In the genomic region with DNA sequence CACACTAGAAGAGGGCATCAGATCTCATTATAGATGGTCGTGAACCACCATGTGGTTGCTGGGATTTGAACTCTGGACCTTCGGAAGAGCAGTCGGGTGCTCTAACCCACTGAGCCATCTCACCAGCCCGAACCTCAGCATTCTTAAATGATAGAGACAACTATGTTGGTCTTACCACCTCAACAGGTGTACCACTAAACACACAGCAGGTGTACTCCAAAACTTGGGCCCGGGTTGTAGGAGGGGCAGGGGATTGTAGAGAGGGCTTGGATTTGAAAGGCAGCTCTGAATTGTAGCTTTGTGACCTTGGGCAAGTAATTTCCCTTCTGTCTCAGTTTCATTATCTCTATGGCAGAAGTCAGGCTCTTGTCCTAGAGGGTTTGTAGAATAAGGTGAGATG, we compare ENCODE assay signal across 7 mouse cellular contexts. TPM values are rescaled to one million over a fixed set of nuclear protein-coding genes. Genes with fewer than 3 reads are reported as not detected.
DNase-seq lines count a peak whose midpoint lies in the region; ATAC-seq and TF ChIP-seq lines count a peak whose summit lies in the region.
"Not testable (repeated sequence)": the region's sequence is repeated elsewhere in the genome, so short reads cannot be mapped to it uniquely, and the experiment has no call there.

No protein-coding gene starts in this region.

- not testable (repeated sequence) for H3K27me3 ChIP-seq in CH12.LX (replicated peaks); heart, adult 2 months (ENCODE audit: control insufficient read depth, insufficient read depth, low read length); liver, embryonic 13.5 days; spleen, adult 2 months (ENCODE audit: control insufficient read depth, insufficient read depth, low read length)

- dilution Hi-C loops in CH12.LX (cut with MboI; ENCODE audit: extremely low pct_ligation_motif_present, extremely low pct_unique_long_range_greater_than_20kb, low sequenced_read_pairs): not testable (repeated sequence)

- TF ChIP-seq EP300 in CH12.LX (IDR thresholded peaks at IDR 0.05; ENCODE audit: low read length); heart, adult 2 months (IDR thresholded peaks at IDR 0.05; ENCODE audit: insufficient read depth, low read depth, low read length): not testable (repeated sequence)

- not testable (repeated sequence) for TF ChIP-seq RAD21 in CH12.LX (IDR thresholded peaks at IDR 0.05; ENCODE audit: low read depth, low read length)

- H3K4me1 ChIP-seq in CH12.LX (ENCODE audit: control insufficient read depth in 1 of 2, insufficient read depth in 2 of 2): peaks cover 6 to 47% of the 10 kb centered on the region in 2 experiments
- peaks cover 25% of the 10 kb centered on the region for H3K4me1 ChIP-seq in brown adipose tissue, adult 24 weeks (ENCODE audit: control insufficient read depth, insufficient read depth, insufficient read length, low read length)
- peaks cover 18% of the 10 kb centered on the region for H3K4me1 ChIP-seq in heart, adult 2 months (ENCODE audit: control insufficient read depth, insufficient read depth, low read length)
- H3K4me1 ChIP-seq in liver, embryonic 13.5 days (replicated peaks): peaks cover 65% of the 10 kb centered on the region
- H3K4me1 ChIP-seq in spleen, adult 2 months (ENCODE audit: control insufficient read depth, insufficient read depth, insufficient read length): peaks cover 20% of the 10 kb centered on the region

- peak overlapping the region in 2 of 3 experiments; percentile 12 to 46 for H3K4me3 ChIP-seq in CH12.LX (replicated peaks in 1 of 3; ENCODE audit: low read depth in 2 of 3, low read length in 2 of 3, poor library complexity in 1 of 3)
- H3K4me3 ChIP-seq in brown adipose tissue, adult 24 weeks (ENCODE audit: insufficient read depth, low read depth, low read length); heart, adult 2 months; liver, embryonic 13.5 days (replicated peaks); macrophage (ENCODE audit: inconsistent target); spleen, adult 2 months (ENCODE audit: extremely low read depth, insufficient read depth, insufficient read length): not testable (repeated sequence)
- peak overlapping the region; percentile 20 for H3K4me3 ChIP-seq in gastrocnemius, adult 2 months

- H3K27ac ChIP-seq in CH12.LX (ENCODE audit: insufficient read depth, low read depth) (peak overlapping the region; percentile 100), macrophage (peak overlapping the region; percentile 31)
- peak overlapping the region; percentile 77 for H3K27ac ChIP-seq in brown adipose tissue, adult 24 weeks (replicated peaks; ENCODE audit: low read depth, low read length)
- peak overlapping the region; percentile 90 for H3K27ac ChIP-seq in gastrocnemius, adult 2 months
- H3K27ac ChIP-seq in heart, adult 2 months: peak overlapping the region; percentile 84
- H3K27ac ChIP-seq in liver, embryonic 13.5 days: 0 out of 2 replicates have a peak overlapping the region, but pooled peaks have one; percentile 12
- peak overlapping the region; percentile 79; the same call in 1 of the 2 replicates for H3K27ac ChIP-seq in spleen, adult 2 months (ENCODE audit: insufficient read depth, low read length)

- in situ Hi-C loops in CH12.LX (cut with MboI; ENCODE audit: low pct_ligation_motif_present, low pct_unique_long_range_greater_than_20kb, low sequenced_read_pairs): not testable (repeated sequence)

- 95% methylated on average over 5 of the region's 5 CpGs for WGBS in heart, adult 2 months
- 78% methylated on average over 5 of the region's 5 CpGs for WGBS in liver, embryonic 13.5 days (ENCODE audit: insufficient replicate concordance)
- 97% methylated on average over 4 of the region's 5 CpGs for WGBS in macrophage (ENCODE audit: missing documents)
- 87% methylated on average over 5 of the region's 5 CpGs for WGBS in spleen, adult 2 months

- H3K79me2 ChIP-seq in CH12.LX (replicated peaks; ENCODE audit: control insufficient read depth, extremely low read depth, insufficient read depth, poor library complexity, severe bottlenecking) (peaks cover 64% of the 10 kb centered on the region), macrophage (ENCODE audit: inconsistent target) (peaks cover 77% of the 10 kb centered on the region)
- not testable (repeated sequence) for H3K79me2 ChIP-seq in heart, adult 2 months (replicated peaks; ENCODE audit: control insufficient read depth, insufficient read depth, low read length)

- intact Hi-C loops in gastrocnemius, adult 2 months (cut with DNase I): loop anchor here (10.0 kb wide), 1 partner anchor 1625 kb away; no protein-coding TSS in a partner anchor
- intact Hi-C loops in heart, adult 2 months (cut with DNase I): not testable (repeated sequence)

- not testable (repeated sequence) for DNase-seq in CH12.LX (ENCODE audit: extremely low read depth); gastrocnemius, adult 2 months; heart, adult 2 months; liver, embryonic 13.5 days; spleen, adult 2 months (ENCODE audit: low read depth in 1 of 2, low spot score in 2 of 2)

- peaks cover 24 to 39% of the 10 kb centered on the region in 2 experiments for H3K36me3 ChIP-seq in CH12.LX (replicated peaks in 1 of 2; ENCODE audit: control insufficient read depth in 1 of 2, insufficient read depth in 1 of 2, low read length in 1 of 2)
- H3K36me3 ChIP-seq in heart, adult 2 months (ENCODE audit: control insufficient read depth, insufficient read depth, low read length): peaks cover 28% of the 10 kb centered on the region
- peaks cover 37% of the 10 kb centered on the region for H3K36me3 ChIP-seq in liver, embryonic 13.5 days
- peaks cover 27% of the 10 kb centered on the region for H3K36me3 ChIP-seq in macrophage (ENCODE audit: inconsistent target)
- H3K36me3 ChIP-seq in spleen, adult 2 months (ENCODE audit: control insufficient read depth, insufficient read depth, low read length): peaks cover 23% of the 10 kb centered on the region

- not testable (repeated sequence) for H3K9me3 ChIP-seq in CH12.LX (replicated peaks; ENCODE audit: low read length); liver, embryonic 13.5 days (replicated peaks)

- not testable (repeated sequence) for ATAC-seq in liver, embryonic 13.5 days (ENCODE audit: low read depth)

- not testable (repeated sequence) for TF ChIP-seq POLR2A in CH12.LX (IDR thresholded peaks at IDR 0.05; ENCODE audit: low read depth, low read length); heart, adult 2 months (IDR thresholded peaks at IDR 0.05; ENCODE audit: insufficient read depth, low read depth, low read length); spleen, adult 2 months (IDR thresholded peaks at IDR 0.05; ENCODE audit: low read depth, low read length)

- H3K9ac ChIP-seq in CH12.LX (ENCODE audit: insufficient read depth, low read depth): peak overlapping the region; percentile 99
- H3K9ac ChIP-seq in heart, adult 2 months (ENCODE audit: low read depth, low read length); liver, embryonic 13.5 days: not testable (repeated sequence)

- peak overlapping the region; percentile 97 for H3K4me2 ChIP-seq in CH12.LX (ENCODE audit: insufficient read depth, low read depth, poor library complexity, severe bottlenecking)
- H3K4me2 ChIP-seq in liver, embryonic 13.5 days: not testable (repeated sequence)

- not testable (repeated sequence) for TF ChIP-seq CTCF in CH12.LX (conservative IDR thresholded peaks at IDR 0.05 in 1 of 2, IDR thresholded peaks at IDR 0.05 in 1 of 2; ENCODE audit: low read depth in 2 of 2, low read length in 2 of 2); gastrocnemius, adult 2 months (IDR thresholded peaks at IDR 0.05); heart, adult 2 months (IDR thresholded peaks at IDR 0.05); spleen, adult 2 months (IDR thresholded peaks at IDR 0.05; ENCODE audit: extremely low read depth, insufficient read depth, insufficient read length, insufficient replicate concordance)

RNA-seq across cellular contexts. Expression of gene Rpl35, which starts 4.7 kb away (rescaled TPM):
- total RNA-seq in CH12.LX (2012; rRNA removed): 2,171 and 2,515 TPM in 2 replicates
- 976 and 984 TPM in 2 replicates for total RNA-seq in CH12.LX (2014; rRNA removed)
- 649 and 718 TPM in 2 replicates for polyA plus RNA-seq in CH12.LX (2012; ENCODE audit: insufficient read length, low read depth)
- 120 and 144 TPM in 2 replicates for polyA plus RNA-seq in brown adipose tissue, adult 24 weeks (2012; ENCODE audit: insufficient read depth, insufficient read length, missing spikeins)
- total RNA-seq in gastrocnemius, adult 2 months (2021): 100 to 1,000 TPM; 264 to 300 TPM
- 100 to 1,000 TPM; 307 to 341 TPM for total RNA-seq in heart, adult 2 months (2021)
- polyA plus RNA-seq in heart, adult 2 months (2012; rRNA removed): 90.7 and 108 TPM in 2 replicates
- 845 and 923 TPM in 2 replicates for polyA plus RNA-seq in liver, embryonic 13.5 days (2015; fragmentation: Nextera tagmentation; extraction: Ambion mirVana)
- total RNA-seq in macrophage (2018; cell fraction: chromatin; rRNA removed): 100 to 1,000 TPM in 1 of 26 experiments, 10 to 100 TPM in 24, 1 to 10 TPM in 1; 9.5 to 133 (median 24.8) TPM
- 100 to 1,000 TPM; 259 to 879 (median 445) TPM for total RNA-seq in macrophage (2018; cell fraction: cytosol; rRNA removed)
- 10 to 100 TPM; 37.5 to 94.1 (median 55.2) TPM for total RNA-seq in macrophage (2018; cell fraction: nucleus; rRNA removed)
- polyA plus RNA-seq in macrophage (2018): 501 to 933 TPM (median 626 TPM) in 3 replicates
- polyA plus RNA-seq in spleen, adult 2 months (2012; rRNA removed): 149 and 220 TPM in 2 replicates

RNA-seq across cellular contexts. Expression of gene Arpc5l, which starts 5.0 kb away (rescaled TPM):
- total RNA-seq in CH12.LX (2012; rRNA removed) (139 and 148 TPM in 2 replicates), CH12.LX (2014; rRNA removed) (300 and 309 TPM in 2 replicates)
- polyA plus RNA-seq in CH12.LX (2012; ENCODE audit: insufficient read length, low read depth) (212 and 219 TPM in 2 replicates), macrophage (2018) (48.9 to 69.3 TPM (median 53.8 TPM) in 3 replicates)
- polyA plus RNA-seq in brown adipose tissue, adult 24 weeks (2012; ENCODE audit: insufficient read depth, insufficient read length, missing spikeins): 101 and 120 TPM in 2 replicates
- total RNA-seq in gastrocnemius, adult 2 months (2021): 100 to 1,000 TPM; 109 to 118 TPM
- total RNA-seq in heart, adult 2 months (2021): 100 to 1,000 TPM in 1 of 2 experiments, 10 to 100 TPM in 1; 85.1 to 102 TPM
- polyA plus RNA-seq in heart, adult 2 months (2012; rRNA removed): 38.8 and 51.5 TPM in 2 replicates
- polyA plus RNA-seq in liver, embryonic 13.5 days (2015; fragmentation: Nextera tagmentation; extraction: Ambion mirVana): 74.0 and 76.6 TPM in 2 replicates
- total RNA-seq in macrophage (2018; cell fraction: chromatin; rRNA removed): 10 to 100 TPM in 25 of 26 experiments, 1 to 10 TPM in 1; 7.9 to 56.6 (median 26.2) TPM
- 10 to 100 TPM; 24.7 to 62.3 (median 48.6) TPM for total RNA-seq in macrophage (2018; cell fraction: cytosol; rRNA removed)
- total RNA-seq in macrophage (2018; cell fraction: nucleus; rRNA removed): 10 to 100 TPM in 25 of 26 experiments, 1 to 10 TPM in 1; 9.9 to 50.9 (median 30.1) TPM
- polyA plus RNA-seq in spleen, adult 2 months (2012; rRNA removed): 51.0 and 82.0 TPM in 2 replicates

RNA-seq across cellular contexts. Expression of gene Wdr38, which starts 12.9 kb away (rescaled TPM):
- total RNA-seq in CH12.LX (2012; rRNA removed) (1.0 and 1.1 TPM in 2 replicates), CH12.LX (2014; rRNA removed) (0.19 and 0.28 TPM in 2 replicates)
- polyA plus RNA-seq in CH12.LX (2012; ENCODE audit: insufficient read length, low read depth) (0.40 and 0.63 TPM in 2 replicates), macrophage (2018) (0.09 to 1.3 TPM (median 0.66 TPM) in 3 replicates)
- not detected in 2 replicates for polyA plus RNA-seq in brown adipose tissue, adult 24 weeks (2012; ENCODE audit: insufficient read depth, insufficient read length, missing spikeins)
- under 1 TPM in 1 of 2 experiments, not detected in 1; 0.08 TPM for total RNA-seq in gastrocnemius, adult 2 months (2021)
- under 1 TPM in 1 of 2 experiments, not detected in 1; 0.20 TPM for total RNA-seq in heart, adult 2 months (2021)
- 0.47 and 0.59 TPM in 2 replicates for polyA plus RNA-seq in heart, adult 2 months (2012; rRNA removed)
- 0.66 and 0.76 TPM in 2 replicates for polyA plus RNA-seq in liver, embryonic 13.5 days (2015; fragmentation: Nextera tagmentation; extraction: Ambion mirVana)
- total RNA-seq in macrophage (2018; cell fraction: chromatin; rRNA removed): 1 to 10 TPM in 21 of 26 experiments, under 1 TPM in 5; 0.50 to 6.7 (median 1.6) TPM
- 1 to 10 TPM in 3 of 26 experiments, under 1 TPM in 23; 0.14 to 1.4 (median 0.40) TPM for total RNA-seq in macrophage (2018; cell fraction: cytosol; rRNA removed)
- total RNA-seq in macrophage (2018; cell fraction: nucleus; rRNA removed): 1 to 10 TPM in 24 of 26 experiments, under 1 TPM in 2; 0.41 to 8.3 (median 2.4) TPM
- polyA plus RNA-seq in spleen, adult 2 months (2012; rRNA removed): 0.44 and 0.50 TPM in 2 replicates

RNA-seq across cellular contexts. Expression of gene Golga1, which starts 55.2 kb away (rescaled TPM):
- total RNA-seq in CH12.LX (2012; rRNA removed) (7.8 and 8.8 TPM in 2 replicates), CH12.LX (2014; rRNA removed) (8.2 and 8.6 TPM in 2 replicates)
- polyA plus RNA-seq in CH12.LX (2012; ENCODE audit: insufficient read length, low read depth) (10.1 and 11.5 TPM in 2 replicates), macrophage (2018) (11.7 to 16.1 TPM (median 12.3 TPM) in 3 replicates)
- 10.3 and 20.1 TPM in 2 replicates for polyA plus RNA-seq in brown adipose tissue, adult 24 weeks (2012; ENCODE audit: insufficient read depth, insufficient read length, missing spikeins)
- total RNA-seq in gastrocnemius, adult 2 months (2021): 10 to 100 TPM; 12.9 to 13.9 TPM
- total RNA-seq in heart, adult 2 months (2021): 10 to 100 TPM; 13.4 to 14.0 TPM
- polyA plus RNA-seq in heart, adult 2 months (2012; rRNA removed): 7.6 and 18.3 TPM in 2 replicates
- 9.9 and 11.3 TPM in 2 replicates for polyA plus RNA-seq in liver, embryonic 13.5 days (2015; fragmentation: Nextera tagmentation; extraction: Ambion mirVana)
- 100 to 1,000 TPM in 3 of 26 experiments, 10 to 100 TPM in 23; 20.8 to 113 (median 74.0) TPM for total RNA-seq in macrophage (2018; cell fraction: chromatin; rRNA removed)
- total RNA-seq in macrophage (2018; cell fraction: cytosol; rRNA removed): 10 to 100 TPM in 19 of 26 experiments, 1 to 10 TPM in 7; 5.5 to 16.9 (median 13.1) TPM
- 10 to 100 TPM in 24 of 26 experiments, 1 to 10 TPM in 2; 8.0 to 67.9 (median 34.1) TPM for total RNA-seq in macrophage (2018; cell fraction: nucleus; rRNA removed)
- polyA plus RNA-seq in spleen, adult 2 months (2012; rRNA removed): 6.4 and 7.7 TPM in 2 replicates

Comparison
In these comparisons a context has a peak if more than half of its experiments do, and no peak if none do; other contexts are left out.
1. H3K27ac ChIP-seq: peak in every context shown above with its lines; median percentile 100 in CH12.LX; 90 in gastrocnemius, adult 2 months; 84 in heart, adult 2 months; 79 in spleen, adult 2 months; 77 in brown adipose tissue, adult 24 weeks; 31 in macrophage; 12 in liver, embryonic 13.5 days.